Mouse (Mus musculus): ENCODE measurements at regions not wholly inside any gene's neighbourhood (a gene's known extent, or its start where the extent isn't known, plus 50 kb on each side); places are given as distances from the start of the nearest gene placed in this dataset.

- TF ChIP-seq CTCF (conservative IDR thresholded peaks at IDR 0.05; ENCODE audit: low read length), result no peak
- TF ChIP-seq POU5F1 (IDR thresholded peaks at IDR 0.05; ENCODE audit: borderline replicate concordance, low read length), result no peak
- no peak for TF ChIP-seq NANOG (IDR thresholded peaks at IDR 0.05; ENCODE audit: borderline replicate concordance, low read length)
Measured at GRCm38 (mm10) chr15:88472351-88473100, 127.6 kb upstream of the Zdhhc25 start.
